Mouse (Mus musculus) bone marrow, adult 2 months (tissue): ENCODE measurements around the gene Ethe1. TPM values are rescaled to one million over a fixed set of nuclear protein-coding genes. Genes with fewer than 3 reads are reported as not detected.

Experiments used
- H3K27ac ChIP-seq: fragments of 200-500 bp; 2 replicates; pipeline ENCODE4 v1.5.1; 2012; ENCODE audit warnings: low read depth, mild to moderate bottlenecking, control low read depth, inconsistent platforms, low read length; ENCODE audit not compliant: control insufficient read depth, poor library complexity, insufficient read depth
- H3K4me1 ChIP-seq: fragments of 200-500 bp; 2 replicates; pipeline ENCODE4 v1.6.1; 2011; ENCODE audit warnings: low read length; ENCODE audit not compliant: control insufficient read depth, insufficient read depth
- H3K4me3 ChIP-seq: fragments of 200-500 bp; replicated peaks from 2 replicates; pipeline ENCODE3; 2011; ENCODE audit warnings: mild to moderate bottlenecking, low read depth, low read length, control low read depth; ENCODE audit not compliant: control insufficient read depth
- CTCF ChIP-seq: fragments of 200-500 bp; IDR thresholded peaks from 2 replicates; pipeline ENCODE4 v1.5.1; 2011; ENCODE audit warnings: low read length, control low read depth; ENCODE audit not compliant: control insufficient read depth, insufficient read depth
- POLR2A ChIP-seq: fragments of 200-500 bp; IDR thresholded peaks from 2 replicates; pipeline ENCODE4 v1.6.1; 2011; ENCODE audit warnings: low read depth, mild to moderate bottlenecking, control low read depth, low read length, borderline replicate concordance; ENCODE audit not compliant: control insufficient read depth
- WGBS: fragments of 180-500 bp; shearing (Covaris S2); methylation state at CpG from one replicate; pipeline ENCODE4 v1.1.7; 2018; 5-methylcytosine and 5-hydroxymethylcytosine counted together
- polyA plus RNA-seq: library from polyadenylated mRNA; stranded (reverse); fragments of >200 nt; gene quantifications from 2 replicates; pipeline ENCODE4 v1.2.4, GENCODE M21; 2011; ENCODE audit warnings: low replicate concordance; ENCODE audit not compliant: missing spikeins, insufficient read depth, insufficient read length

Ethe1 gene
- polyA plus RNA-seq, 1 experiment = 25.9 TPM

DNA sequence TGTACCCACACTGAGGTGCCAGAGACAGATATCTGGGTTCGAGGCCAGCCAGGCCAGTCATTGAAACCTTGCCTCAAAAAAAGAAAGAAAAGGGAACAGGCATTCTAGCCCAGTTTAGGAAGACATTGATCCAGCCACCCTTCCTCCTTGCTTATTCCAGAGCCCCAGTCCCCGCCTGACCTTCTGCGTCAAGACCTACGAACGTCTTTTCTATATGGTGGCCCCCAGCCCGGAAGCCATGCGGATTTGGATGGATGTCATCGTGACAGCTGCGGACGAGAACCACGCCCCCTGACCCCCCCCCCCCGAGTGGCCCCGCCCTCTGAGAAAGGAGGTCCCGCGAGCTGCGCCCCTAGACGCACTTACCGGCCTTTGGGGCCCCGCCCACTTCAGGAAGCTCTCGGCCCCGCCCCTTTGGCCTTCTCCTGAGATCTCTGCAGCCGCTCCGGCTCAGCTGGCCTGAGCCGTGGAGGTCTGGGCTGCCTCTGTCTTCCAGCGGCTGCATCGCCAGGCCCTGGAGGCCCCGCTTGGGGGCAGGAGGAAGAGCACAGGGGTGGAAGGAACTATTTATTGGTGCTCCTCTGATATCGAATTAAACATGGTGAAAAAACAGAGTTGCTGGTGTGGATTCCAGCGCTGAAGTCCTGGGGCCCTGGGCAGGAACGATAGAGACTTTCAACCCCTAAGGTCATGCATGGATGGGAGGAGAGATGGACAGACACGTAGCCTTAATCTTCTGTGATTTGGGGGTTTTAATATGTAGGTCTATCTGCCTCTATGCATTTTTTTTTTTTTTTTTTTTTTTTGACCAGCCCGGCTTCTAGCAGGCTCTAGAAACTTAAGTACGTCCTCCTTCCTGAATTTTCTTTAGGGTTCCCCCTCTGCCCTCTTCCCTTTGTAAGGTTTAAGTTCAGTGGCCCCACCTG, 41.6 kb downstream of the Ethe1 start:
- 4% methylated on average over 33 of the region's 33 CpGs for WGBS
- Histone ChIP-seq H3K4me3 (no peak overlapping the region), H3K4me1 (no peaks in the 10 kb centered on the region), H3K27ac (no peak overlapping the region)
- TF ChIP-seq CTCF (no peak), POLR2A (peak; percentile 42; the same call in 1 of the 2 replicates)

DNA sequence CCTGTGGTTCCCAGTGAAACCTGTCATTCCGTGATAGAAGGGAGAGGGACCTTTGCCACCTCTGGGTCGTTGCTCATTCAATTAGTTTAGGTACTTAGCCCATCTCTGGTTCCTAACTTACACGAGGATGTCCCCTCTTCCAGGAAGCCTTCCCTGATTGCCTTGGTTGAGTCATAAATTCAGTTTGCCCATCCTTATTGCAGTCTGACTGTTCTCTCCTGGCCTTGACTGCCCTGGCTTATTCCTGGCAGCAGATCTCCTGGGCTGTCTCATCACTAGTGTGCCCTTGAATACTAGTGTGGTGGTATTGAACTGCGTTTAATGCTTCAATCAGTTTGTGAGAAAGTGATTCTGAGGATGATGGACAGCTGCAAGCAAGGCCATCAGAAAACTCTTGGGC, 42.3 kb downstream of the Ethe1 start:
- no peaks in the 10 kb centered on the region for H3K4me1 ChIP-seq
- 58% methylated on average over 4 of the region's 4 CpGs for WGBS
- no peak overlapping the region for H3K4me3 ChIP-seq
- H3K27ac ChIP-seq = no peak overlapping the region
- TF ChIP-seq CTCF (no peak), POLR2A (no peak)

DNA sequence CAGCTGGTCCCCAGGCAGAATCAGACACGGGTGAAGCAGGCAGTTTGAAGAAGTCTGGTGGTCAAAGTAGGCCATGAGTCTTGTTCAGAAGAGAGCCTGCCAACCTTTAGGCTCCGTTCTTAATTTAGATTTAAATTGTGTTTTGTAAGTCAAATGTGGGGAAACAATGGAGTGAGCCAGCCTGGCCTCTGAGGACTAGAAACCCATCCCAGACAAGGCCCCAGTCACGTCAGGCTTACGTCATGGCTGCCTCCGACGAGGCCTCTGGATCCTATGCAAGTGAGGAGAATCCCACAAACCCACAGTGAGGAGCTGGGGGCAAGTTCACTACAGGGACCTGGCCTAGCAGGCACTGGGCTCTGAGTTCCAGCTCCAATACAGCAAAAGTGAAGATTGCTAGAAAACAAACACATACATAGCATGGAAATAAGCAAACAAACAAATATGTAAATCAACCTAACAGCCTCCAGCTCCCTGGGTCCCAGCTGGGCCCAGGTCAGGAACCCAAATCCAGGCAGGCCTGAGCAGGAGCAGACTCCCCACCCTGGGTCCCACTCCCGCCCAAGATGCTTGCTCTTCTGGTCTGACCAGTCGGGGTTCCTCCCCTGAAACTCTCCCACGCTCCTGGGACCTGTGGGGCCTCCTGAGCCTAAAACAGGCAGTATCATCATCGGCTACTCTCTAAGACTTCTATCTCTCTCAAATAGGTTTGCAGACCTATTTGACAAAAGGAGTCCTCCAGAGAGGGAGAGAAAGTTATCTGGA, 43.0 kb downstream of the Ethe1 start:
- 78% methylated on average over 10 of the region's 10 CpGs for WGBS
- Histone ChIP-seq H3K4me1 (no peaks in the 10 kb centered on the region), H3K4me3 (no peak overlapping the region), H3K27ac (no peak overlapping the region)
- no peak for TF ChIP-seq CTCF
- no peak for TF ChIP-seq POLR2A

DNA sequence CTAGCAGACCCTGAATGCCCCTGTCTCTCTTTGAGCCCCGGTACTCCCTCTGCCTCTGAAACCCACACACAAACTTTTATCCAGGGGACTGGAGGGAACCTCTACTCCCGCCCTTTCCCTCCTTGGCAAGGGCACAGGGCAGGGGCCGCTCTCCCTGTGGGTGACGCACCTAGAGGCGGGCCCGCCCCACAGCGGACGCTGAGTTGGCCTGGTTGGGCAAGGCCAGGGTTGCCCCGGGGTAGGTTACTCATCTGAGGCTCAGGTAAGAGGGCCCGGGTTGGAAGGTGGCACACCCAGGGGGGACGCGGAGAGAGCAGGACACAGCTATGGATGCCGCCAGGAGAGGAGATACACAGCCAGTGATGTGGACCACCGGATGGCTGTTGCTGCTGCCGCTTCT, 48.9 kb downstream of the Ethe1 start, which contains the start of gene Lypd3:
Gene Lypd3, plus strand, starts transcription at position 287 of the 400 bp plus-strand sequence.
- H3K4me1 ChIP-seq = peaks cover 3% of the 10 kb centered on the region; the same call in 1 of the 2 replicates
- no peak within 1 kb of the TSS for H3K4me3 ChIP-seq
- no peak within 1 kb of the TSS for H3K27ac ChIP-seq
- WGBS = 69% methylated on average over 15 of the region's 15 CpGs
- TF ChIP-seq CTCF (no peak), POLR2A (no peak)

DNA sequence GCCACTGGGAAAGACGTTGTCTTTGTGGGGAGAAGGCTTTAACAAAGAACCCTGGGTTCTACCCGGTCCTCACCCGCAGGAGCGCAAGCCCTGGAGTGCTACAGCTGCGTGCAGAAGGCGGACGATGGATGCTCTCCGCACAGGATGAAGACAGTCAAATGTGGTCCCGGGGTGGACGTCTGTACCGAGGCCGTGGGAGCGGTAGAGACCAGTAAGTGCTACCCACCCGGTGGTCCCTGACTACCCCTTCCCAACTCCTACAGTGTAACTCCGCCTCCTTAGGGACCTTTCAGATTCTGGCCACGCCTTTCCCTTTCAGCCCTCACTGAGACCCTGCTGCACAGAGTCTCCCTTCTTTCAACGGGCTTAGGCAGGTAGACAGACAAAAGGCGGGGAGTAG, 49.7 kb downstream of the Ethe1 start:
- no peak overlapping the region for H3K4me3 ChIP-seq
- WGBS = 20% methylated on average over 18 of the region's 18 CpGs
- no peak overlapping the region for H3K27ac ChIP-seq
- TF ChIP-seq CTCF = no peak
- TF ChIP-seq POLR2A = no peak
- peaks cover 3% of the 10 kb centered on the region; the same call in 1 of the 2 replicates for H3K4me1 ChIP-seq

DNA sequence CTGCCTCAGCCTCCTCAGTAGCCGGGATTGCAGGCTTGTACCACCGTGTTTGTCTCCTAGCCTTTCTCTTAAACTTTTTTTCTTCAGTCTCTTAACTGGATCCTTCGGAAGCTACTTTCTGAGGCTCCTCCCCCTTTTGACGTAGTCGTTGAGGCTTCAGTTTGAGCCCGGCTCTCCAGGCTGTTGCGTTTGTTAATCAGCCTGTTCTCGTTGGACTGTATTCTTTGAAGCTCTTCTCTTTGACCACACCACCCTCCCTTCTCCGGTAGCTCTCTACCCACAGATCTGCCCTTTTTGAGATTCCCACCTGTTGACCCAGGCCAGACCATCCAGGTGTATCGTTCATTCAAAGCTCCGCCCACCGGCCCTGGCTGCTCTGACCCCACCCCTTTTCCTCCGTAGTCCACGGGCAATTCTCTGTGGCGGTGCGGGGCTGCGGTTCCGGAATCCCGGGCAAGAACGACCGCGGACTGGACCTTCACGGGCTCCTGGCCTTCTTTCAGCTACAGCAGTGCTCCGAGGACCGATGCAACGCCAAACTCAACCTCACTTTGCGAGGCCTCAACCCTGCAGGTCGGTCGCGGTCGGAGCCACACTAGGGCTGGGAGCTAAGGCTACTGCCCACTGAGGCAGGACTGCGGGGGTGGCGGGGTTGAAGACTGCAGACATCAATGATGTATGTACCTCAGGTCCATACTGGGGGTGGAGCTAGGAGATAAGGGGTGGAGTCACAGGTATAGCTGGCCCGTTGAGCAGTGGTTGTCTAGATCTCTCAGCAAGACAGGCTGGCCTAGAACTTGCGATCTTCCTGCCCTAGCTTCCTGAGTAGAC, 50.9 kb downstream of the Ethe1 start:
- no peak for TF ChIP-seq POLR2A
- no peak for TF ChIP-seq CTCF
- Histone ChIP-seq H3K4me1 (peaks cover 3% of the 10 kb centered on the region; the same call in 1 of the 2 replicates), H3K4me3 (peak overlapping the region; percentile 35), H3K27ac (no peak overlapping the region)
- WGBS = 1% methylated on average over 35 of the region's 35 CpGs

DNA sequence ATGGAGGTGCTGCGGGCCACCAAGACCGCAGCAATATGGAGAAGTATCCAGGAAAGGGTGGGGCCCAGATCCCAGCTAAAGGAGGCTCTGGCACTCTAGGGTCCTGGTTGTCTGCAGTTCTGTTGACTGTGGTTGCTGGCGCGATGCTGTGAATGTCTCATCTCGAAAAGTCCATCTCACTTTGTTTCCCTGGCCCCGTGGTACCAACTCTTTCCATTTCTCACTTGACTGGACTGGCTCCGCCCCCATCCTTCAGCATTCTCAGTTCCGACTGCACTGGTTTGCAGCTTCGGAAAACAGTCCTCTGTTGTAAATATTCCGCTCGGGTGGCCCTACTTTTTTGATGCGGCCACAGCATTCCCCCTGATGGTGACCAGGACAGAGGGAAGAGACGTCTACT, 53.1 kb downstream of the Ethe1 start:
- WGBS = 81% methylated on average over 13 of the region's 13 CpGs
- no peak overlapping the region for H3K4me3 ChIP-seq
- TF ChIP-seq POLR2A = no peak
- no peak for TF ChIP-seq CTCF
- H3K4me1 ChIP-seq = peaks cover 5% of the 10 kb centered on the region; the same call in 1 of the 2 replicates
- H3K27ac ChIP-seq = no peak overlapping the region
